Mouse (Mus musculus) T-helper 1 cell (primary cell): ENCODE measurements around the gene Wdpcp.
"Not testable (repeated sequence)": the region's sequence is repeated elsewhere in the genome, so short reads cannot be mapped to it uniquely, and the experiment has no call there.

Source experiments
- in situ Hi-C: fragments of 300-600 bp; cut with MboI, MseI; formaldehyde crosslinking; loops from one replicate; pipeline ENCODE4 v1.15.1; 2025; ENCODE audit warnings: high pct_unique_total_duplicates

Wdpcp gene

DNA sequence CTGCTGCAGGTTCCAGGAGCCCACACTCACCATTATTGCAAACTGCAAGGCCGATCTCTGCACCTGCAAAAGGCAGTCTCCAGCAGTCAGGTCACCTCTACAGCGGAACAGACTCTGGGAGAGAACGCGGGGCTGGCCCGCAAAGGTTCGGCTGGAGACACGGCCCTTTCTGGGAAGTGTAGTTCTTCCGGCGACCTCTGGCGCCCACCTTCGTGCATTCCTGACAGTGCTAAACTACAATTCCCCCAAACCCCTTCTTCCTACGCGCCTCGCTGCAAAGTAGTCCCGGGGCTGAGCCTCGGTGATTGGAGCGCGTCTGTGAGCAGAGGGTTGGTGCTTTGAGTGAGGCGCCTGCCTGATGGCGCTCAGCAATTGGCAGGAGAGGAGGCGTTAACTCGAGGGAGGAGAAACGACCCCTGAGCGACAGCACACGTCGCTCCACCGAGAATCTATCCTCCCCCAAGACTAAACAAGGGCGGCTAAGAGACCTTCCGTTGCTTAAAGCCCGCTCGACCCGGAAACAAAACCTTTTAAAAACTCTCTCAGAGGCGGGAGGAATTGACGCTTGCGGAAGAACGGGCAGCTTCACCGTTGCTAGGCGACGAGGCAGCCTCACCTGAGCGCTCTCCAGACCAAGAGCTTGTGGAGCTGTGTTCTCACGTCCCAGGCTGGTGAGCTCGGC is at the start of gene Wdpcp, which contains the start of gene Mdh1:
TSS of gene Wdpcp (plus strand) at position 536 of the 682 bp plus-strand sequence.
TSS of gene Mdh1 (minus strand) at position 668 of the 682 bp plus-strand sequence.
- in situ Hi-C loops, result no loop called here

GRCm38 (mm10) chr11:21528676-21529394 is 43.2 kb upstream of the Wdpcp start:
- in situ Hi-C loops, result no loop called here

DNA sequence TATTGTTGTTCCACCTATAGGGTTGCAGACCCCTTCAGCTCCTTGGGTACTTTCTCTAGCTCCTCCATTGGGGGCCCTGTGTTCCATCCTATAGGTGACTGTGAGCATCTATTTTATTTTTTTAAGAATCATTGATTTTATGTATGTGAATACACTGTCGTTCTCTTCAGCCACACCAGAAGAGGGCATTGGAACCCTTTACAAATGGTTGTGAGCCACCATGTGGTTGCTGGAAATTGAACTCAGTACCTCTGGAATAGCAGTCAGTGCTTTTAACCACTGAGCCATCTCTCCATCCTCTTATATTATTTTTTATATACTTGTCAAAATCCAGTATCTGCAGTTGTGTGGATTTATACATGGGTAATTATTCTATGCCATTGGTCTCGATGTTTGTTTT is 41.2 kb upstream of the Wdpcp start:
- in situ Hi-C loops, result not testable (repeated sequence)

- in situ Hi-C loops, result no loop called here
Measured at GRCm38 (mm10) chr11:21540072-21540471, 32.0 kb upstream of the Wdpcp start.

DNA sequence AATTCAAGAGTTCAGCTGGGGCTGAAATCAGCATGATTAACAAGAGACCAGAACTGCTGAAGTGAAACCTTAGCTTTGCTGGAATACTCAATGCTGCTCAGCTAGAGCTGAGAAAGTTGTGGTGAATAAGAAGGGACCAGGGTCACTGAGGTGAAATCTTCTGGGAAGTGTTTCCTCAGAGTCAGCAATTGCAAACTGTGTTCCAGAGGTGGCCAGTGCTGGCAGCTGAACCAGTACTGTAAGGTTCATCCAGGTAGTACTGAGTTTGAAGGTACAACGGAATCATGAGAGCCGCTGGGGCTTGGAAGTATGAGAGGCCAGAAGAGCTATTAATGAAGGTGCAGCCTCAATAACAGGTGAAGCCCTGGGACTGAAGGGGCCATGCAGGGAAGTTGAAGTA is 31.4 kb upstream of the Wdpcp start:
- in situ Hi-C loops, result no loop called here

DNA sequence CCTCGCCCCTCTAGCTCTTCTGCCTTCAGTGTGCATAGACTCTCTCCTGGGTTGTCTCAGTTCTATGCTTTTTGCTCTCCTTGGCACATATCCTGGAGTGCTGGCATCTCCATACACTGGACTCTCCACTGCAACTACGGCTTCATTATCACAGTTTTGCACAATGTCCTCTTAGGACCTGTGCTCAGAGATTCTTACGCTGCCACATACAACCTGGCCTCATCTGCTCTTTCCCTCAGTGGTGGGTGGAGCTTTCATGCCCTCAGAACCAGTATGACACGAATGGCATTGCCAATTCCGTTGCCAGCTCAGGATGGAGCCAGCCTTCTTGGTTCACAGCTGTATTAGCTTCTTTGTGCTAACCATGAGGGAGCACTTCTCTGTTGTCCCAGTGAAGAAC is 29.3 kb upstream of the Wdpcp start:
- in situ Hi-C loops, result no loop called here

- in situ Hi-C loops, result no loop called here
Measured at GRCm38 (mm10) chr11:21545021-21545420, 27.0 kb upstream of the Wdpcp start.

- in situ Hi-C loops, result no loop called here
Measured at GRCm38 (mm10) chr11:21545951-21546350, 26.1 kb upstream of the Wdpcp start.

GRCm38 (mm10) chr11:21546671-21547070 is 25.4 kb upstream of the Wdpcp start:
- in situ Hi-C loops, result no loop called here

- in situ Hi-C loops, result no loop called here
Measured at GRCm38 (mm10) chr11:21547518-21547917, 24.5 kb upstream of the Wdpcp start.

- in situ Hi-C loops, result no loop called here
Measured at GRCm38 (mm10) chr11:21549052-21549451, 23.0 kb upstream of the Wdpcp start.

DNA sequence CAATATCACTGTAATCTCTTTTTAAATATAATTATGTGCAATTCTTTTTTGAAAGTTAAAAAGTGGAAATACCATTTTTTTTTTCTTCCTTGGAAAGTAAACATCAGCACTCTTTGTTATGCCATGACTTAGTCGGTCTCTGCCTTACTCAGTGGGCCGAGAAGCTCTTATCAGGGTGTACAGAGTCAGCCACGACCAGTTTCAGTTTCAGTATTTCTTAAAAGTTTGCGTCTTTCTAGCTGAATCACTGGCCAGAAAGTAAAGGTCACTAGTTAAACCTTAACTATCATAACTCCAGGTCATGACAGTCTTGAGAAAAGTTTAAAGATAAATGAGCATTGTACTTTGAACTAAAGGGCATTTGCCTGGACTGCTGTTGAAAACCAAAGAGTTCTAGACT is 22.3 kb upstream of the Wdpcp start:
- in situ Hi-C loops, result no loop called here

DNA sequence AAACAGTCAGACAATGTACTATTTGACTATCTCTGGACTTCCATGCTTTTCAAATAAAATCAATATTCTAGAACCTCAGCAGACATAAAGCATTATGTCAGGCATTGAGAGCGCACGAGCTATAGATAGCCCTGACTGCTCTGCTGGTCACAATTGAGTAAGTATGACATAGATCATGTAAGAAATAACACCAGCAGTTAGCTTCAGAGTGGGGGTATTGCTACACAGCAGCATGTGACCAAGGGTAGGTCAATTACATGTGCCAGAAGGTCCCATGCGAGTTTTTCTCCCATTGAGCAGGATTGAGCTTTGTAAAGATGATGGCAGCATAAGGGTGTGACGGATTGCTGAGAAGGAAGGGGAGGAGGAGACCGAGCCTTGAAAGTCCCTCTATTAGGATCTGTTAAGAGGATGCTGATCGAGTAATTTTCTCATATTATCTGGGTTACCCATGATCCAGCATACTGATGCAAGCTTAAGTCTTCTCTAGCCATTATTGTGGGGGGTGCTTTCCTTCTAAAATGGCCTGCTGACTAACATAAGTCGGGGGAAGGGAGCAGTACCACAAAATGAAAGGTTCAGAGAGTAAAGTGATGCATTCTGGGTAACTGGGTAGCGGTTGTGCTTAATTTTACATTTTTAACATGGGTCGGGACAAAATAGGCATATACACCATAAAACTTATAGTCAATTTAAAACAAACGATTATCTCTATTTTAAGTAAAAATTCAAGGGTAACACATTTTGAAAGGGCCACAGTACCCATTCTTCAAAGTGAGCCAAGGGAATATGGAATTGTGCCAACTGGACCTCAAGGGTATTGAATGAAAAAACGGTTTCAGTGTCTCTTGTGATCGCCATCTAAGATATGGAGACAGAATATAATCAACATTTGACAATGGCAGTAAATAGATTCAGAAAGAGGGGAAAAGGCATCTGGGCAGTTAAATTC is 21.5 kb upstream of the Wdpcp start:
- in situ Hi-C loops, result no loop called here

DNA sequence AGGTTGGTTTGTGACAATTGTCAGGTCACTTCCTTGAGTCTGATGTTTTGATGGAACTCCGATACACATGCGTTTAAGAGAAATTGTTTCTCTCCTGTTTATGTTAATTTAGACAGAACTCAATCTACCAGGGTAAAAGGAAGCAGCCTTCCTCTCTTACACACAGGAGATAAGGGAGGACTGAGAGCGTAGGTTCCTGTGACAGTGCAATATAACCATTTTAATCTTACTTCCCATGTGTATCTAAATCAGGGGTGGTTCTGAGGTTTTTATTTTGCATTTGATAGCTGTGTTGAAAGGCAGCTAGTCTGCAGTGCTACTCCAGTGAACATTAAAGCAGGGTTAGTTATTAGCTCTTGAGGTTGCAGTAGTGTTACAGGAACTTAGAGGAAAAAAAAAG is 20.0 kb upstream of the Wdpcp start:
- in situ Hi-C loops, result no loop called here

GRCm38 (mm10) chr11:21559727-21560126 is 12.3 kb upstream of the Wdpcp start:
- in situ Hi-C loops, result no loop called here

GRCm38 (mm10) chr11:21561347-21561746 is 10.7 kb upstream of the Wdpcp start:
- in situ Hi-C loops, result no loop called here

DNA sequence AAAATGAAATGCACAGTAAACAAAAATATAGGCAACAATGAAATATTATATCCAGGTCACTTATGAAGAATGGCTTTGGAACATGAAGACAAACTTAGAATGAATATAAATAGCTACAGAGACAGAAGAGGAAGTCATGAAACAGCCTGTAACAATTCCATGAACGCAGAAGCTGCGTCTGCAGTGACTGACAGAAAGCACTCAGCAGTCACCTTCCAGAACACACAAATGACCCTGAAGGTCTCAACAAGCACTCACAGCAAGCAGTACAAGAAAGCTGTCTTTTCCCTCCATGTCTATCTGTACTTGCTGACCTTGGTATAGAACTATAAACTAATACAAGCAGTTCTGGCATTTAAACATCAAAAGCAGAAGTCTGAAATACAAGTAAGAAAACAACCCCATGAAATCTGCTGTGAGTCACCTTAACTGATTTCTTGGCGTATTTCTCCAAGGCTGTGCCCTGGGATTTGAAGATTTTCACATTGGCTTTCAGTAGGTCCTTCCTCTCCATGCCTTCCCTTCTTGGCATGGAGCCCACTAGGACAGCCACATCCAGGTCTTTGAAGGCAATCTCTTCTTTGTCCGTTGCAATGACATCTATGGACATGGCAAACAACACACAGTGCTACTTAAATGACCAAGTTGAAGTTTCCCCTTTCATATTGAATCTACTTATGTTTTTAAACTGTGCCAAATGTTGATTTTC is 8.3 kb upstream of the Wdpcp start:
- in situ Hi-C loops, result no loop called here

DNA sequence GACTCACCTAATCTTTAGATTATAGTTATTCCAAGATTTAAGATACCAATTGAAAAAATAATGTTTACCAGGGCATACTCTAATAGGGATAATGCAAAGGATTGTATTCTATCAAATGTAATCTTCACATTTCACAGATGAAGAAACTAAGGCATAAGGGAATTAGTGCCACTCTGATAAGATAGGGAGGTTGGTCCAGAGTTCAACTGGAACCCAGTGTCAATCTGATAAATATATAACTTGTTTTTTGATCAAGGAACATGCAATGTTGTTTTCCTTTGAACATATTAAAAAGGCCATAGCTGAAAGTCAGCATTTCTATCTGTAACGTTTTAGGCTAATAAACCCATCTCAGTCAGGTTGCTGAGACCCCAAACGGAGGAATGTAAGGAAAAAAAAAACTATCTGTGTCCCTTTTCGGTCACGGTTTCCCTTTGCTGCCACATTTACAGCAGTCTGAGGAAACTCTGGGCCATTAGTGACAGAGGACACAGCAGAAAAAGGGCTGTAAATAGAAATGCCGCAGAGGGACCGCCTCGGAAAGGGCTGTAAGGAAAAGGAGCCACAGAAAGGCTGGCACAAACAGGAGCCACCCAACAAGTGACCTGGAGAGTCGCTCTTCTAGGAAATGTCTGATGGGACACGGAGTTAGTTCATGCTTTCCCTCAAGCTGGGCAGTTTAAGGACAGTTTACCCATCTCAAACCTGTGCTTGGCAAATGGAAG is 7.2 kb upstream of the Wdpcp start:
- in situ Hi-C loops, result no loop called here

- in situ Hi-C loops, result no loop called here
Measured at GRCm38 (mm10) chr11:21566934-21567333, 5.1 kb upstream of the Wdpcp start.

DNA sequence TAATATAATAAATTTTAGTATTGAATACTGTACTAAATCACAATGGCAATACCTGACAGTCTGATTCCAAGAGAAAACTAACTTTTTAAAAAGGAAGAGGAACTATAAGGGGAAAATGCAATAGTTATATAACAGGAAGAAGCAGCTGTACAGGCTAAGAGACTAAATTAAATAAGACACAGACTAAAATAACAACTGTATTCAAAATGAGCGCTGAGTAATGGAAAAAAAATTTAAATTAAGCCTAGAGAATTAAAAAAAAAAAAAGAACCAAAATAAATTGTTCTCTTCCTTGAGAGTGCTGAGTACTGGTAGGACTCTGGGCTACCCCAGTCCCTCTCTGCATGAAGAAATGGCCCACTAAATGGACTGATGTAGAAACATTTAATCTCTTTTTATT is 4.3 kb upstream of the Wdpcp start:
- in situ Hi-C loops, result no loop called here

GRCm38 (mm10) chr11:21569002-21569401 is 3.0 kb upstream of the Wdpcp start:
- in situ Hi-C loops, result no loop called here
